Mouse (Mus musculus): ENCODE data around the gene Mrc2. TPM values are rescaled to one million over a fixed set of nuclear protein-coding genes. Genes with fewer than 3 reads are reported as not detected.
A peak's percentile ranks its signal among the peaks of the same experiment; 100 is the strongest.

Mrc2 gene
- polyA plus RNA-seq (2014; fragmentation: Nextera tagmentation; extraction: Ambion mirVana) = 14.6 and 14.7 TPM in 2 replicates

DNA sequence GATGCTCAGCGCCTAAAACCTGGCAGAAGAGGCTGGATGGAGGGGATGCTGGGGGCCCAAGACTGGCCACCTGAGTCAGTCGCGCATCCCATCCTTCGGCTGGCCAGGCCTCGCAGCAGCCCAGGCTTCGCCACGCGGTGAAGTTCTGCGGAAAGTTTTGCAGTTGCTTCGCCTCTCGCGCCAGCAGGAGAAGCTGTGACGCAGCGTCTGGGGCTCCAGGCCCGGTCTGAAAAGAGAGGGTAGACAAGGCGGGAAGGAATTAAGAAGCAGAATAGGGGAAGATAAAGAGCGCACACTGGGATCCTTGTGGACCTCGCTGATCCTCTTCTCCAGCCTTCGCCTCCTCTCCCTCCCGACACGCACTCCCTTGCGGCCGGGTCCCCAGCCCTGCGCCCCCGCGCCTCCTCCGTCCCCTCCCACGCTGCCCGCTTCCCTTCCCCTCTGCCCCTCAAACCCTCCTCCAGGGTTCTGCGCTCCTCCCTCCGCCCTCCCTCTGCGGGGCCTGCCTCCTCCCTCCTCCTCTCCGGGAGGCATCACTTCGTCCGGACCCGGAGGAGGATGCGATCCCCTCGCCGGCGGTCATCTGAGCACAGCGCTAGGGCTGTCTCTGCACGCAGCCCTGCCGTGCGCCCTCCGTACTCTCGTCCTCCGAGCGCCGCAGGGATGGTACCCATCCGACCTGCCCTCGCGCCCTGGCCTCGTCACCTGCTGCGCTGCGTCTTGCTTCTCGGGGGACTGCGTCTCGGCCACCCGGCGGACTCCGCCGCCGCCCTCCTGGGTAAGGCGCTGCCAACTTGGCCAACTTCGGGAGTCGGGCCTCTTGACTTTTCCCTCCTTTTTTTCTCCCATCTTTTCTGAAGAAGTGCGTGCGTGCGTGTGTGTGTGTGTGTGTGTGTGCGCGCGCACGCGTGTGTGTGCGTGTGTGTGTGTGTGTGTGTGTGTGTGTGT lies at the start of gene Mrc2:
TSS of gene Mrc2 (plus strand) at position 520 of the 948 bp plus-strand sequence.
- H3K9me3 ChIP-seq (ENCODE audit: control insufficient read depth, low read length) = no peaks in the 10 kb centered on the region
- peak within 1 kb of the TSS; percentile 96 for H3K9ac ChIP-seq (ENCODE audit: low read length)
- H3K4me3 ChIP-seq (ENCODE audit: low read depth, low read length) = peak within 1 kb of the TSS; percentile 78
- peaks cover 21% of the 10 kb centered on the region for H3K4me1 ChIP-seq (ENCODE audit: control insufficient read depth, insufficient read depth, low read length)
- DNase-seq (ENCODE audit: low spot score) (peak; percentile 85), ATAC-seq (ENCODE audit: insufficient number of reproducible peaks, low FRiP score, low TSS enrichment, low read depth) (peak; percentile 66)
- peak within 1 kb of the TSS; percentile 67 for H3K4me2 ChIP-seq (ENCODE audit: low read depth, severe bottlenecking)
- H3K36me3 ChIP-seq (ENCODE audit: control insufficient read depth, insufficient read depth, low read length) = no peaks in the 10 kb centered on the region; the same call in 1 of the 2 replicates
- 1% methylated on average over 69 of the region's 75 CpGs for WGBS
- no peaks in the 10 kb centered on the region for H3K27me3 ChIP-seq (ENCODE audit: control insufficient read depth, insufficient read depth, low read length)
- peak within 1 kb of the TSS; percentile 97 for H3K27ac ChIP-seq (replicated peaks; ENCODE audit: low read depth, low read length)

DNA sequence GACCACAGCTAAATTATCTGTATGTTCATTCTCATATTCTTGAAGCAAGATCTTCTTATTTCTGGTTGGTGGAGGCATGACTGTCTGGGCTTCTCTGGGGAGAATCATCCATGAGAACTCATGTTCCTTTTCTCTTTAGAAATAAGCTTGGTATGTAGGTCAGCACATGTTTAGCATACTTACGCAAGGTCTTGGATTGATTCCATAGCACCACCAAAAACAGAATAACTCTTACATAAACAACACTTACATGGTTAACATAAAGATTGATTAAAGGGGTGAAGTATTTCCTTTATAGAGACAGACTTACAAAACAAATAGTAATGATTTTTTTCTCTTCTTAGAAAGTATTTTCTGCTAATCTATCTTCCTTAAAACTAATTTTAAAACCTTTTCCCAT lies 46.1 kb upstream of the Mrc2 start:
- H3K9ac ChIP-seq (ENCODE audit: low read length) = no peak overlapping the region
- no peaks in the 10 kb centered on the region for H3K4me1 ChIP-seq (ENCODE audit: control insufficient read depth, insufficient read depth, low read length)
- DNase-seq (ENCODE audit: low spot score) (no peak), ATAC-seq (ENCODE audit: insufficient number of reproducible peaks, low FRiP score, low TSS enrichment, low read depth) (no peak)
- H3K36me3 ChIP-seq (ENCODE audit: control insufficient read depth, insufficient read depth, low read length) = peaks cover 10% of the 10 kb centered on the region; the same call in 1 of the 2 replicates
- no peak overlapping the region for H3K4me2 ChIP-seq (ENCODE audit: low read depth, severe bottlenecking)
- no peak overlapping the region for H3K27ac ChIP-seq (replicated peaks; ENCODE audit: low read depth, low read length)
- WGBS = 98% methylated on average over 1 of the region's 1 CpGs
- H3K9me3 ChIP-seq (ENCODE audit: control insufficient read depth, low read length) = no peaks in the 10 kb centered on the region
- no peak overlapping the region for H3K4me3 ChIP-seq (ENCODE audit: low read depth, low read length)
- H3K27me3 ChIP-seq (ENCODE audit: control insufficient read depth, insufficient read depth, low read length) = no peaks in the 10 kb centered on the region

GRCm38 (mm10) chr11:105246785-105247184 lies 45.7 kb upstream of the Mrc2 start:
- Histone ChIP-seq H3K36me3 (ENCODE audit: control insufficient read depth, insufficient read depth, low read length) (peaks cover 10% of the 10 kb centered on the region; the same call in 1 of the 2 replicates), H3K27ac (replicated peaks; ENCODE audit: low read depth, low read length) (no peak overlapping the region), H3K4me2 (ENCODE audit: low read depth, severe bottlenecking) (no peak overlapping the region), H3K4me3 (ENCODE audit: low read depth, low read length) (no peak overlapping the region), H3K27me3 (ENCODE audit: control insufficient read depth, insufficient read depth, low read length) (no peaks in the 10 kb centered on the region), H3K9me3 (ENCODE audit: control insufficient read depth, low read length) (no peaks in the 10 kb centered on the region), H3K4me1 (ENCODE audit: control insufficient read depth, insufficient read depth, low read length) (no peaks in the 10 kb centered on the region), H3K9ac (ENCODE audit: low read length) (no peak overlapping the region)
- no peak for ATAC-seq (ENCODE audit: insufficient number of reproducible peaks, low FRiP score, low TSS enrichment, low read depth)
- DNase-seq (ENCODE audit: low spot score) = no peak
- 94% methylated on average over 6 of the region's 6 CpGs for WGBS

- Histone ChIP-seq H3K27me3 (ENCODE audit: control insufficient read depth, insufficient read depth, low read length) (no peaks in the 10 kb centered on the region), H3K9ac (ENCODE audit: low read length) (no peak overlapping the region), H3K27ac (replicated peaks; ENCODE audit: low read depth, low read length) (no peak overlapping the region), H3K4me1 (ENCODE audit: control insufficient read depth, insufficient read depth, low read length) (no peaks in the 10 kb centered on the region), H3K4me3 (ENCODE audit: low read depth, low read length) (no peak overlapping the region), H3K36me3 (ENCODE audit: control insufficient read depth, insufficient read depth, low read length) (peaks cover 7% of the 10 kb centered on the region; the same call in 1 of the 2 replicates), H3K4me2 (ENCODE audit: low read depth, severe bottlenecking) (no peak overlapping the region), H3K9me3 (ENCODE audit: control insufficient read depth, low read length) (no peaks in the 10 kb centered on the region)
- ATAC-seq (ENCODE audit: insufficient number of reproducible peaks, low FRiP score, low TSS enrichment, low read depth) (no peak), DNase-seq (ENCODE audit: low spot score) (no peak)
- 92% methylated on average over 5 of the region's 5 CpGs for WGBS
These were observed 45.1 kb upstream of the Mrc2 start for GRCm38 (mm10) chr11:105247321-105247720.

GRCm38 (mm10) chr11:105259733-105260132 lies 32.7 kb upstream of the Mrc2 start:
- Histone ChIP-seq H3K4me3 (ENCODE audit: low read depth, low read length) (no peak overlapping the region), H3K9ac (ENCODE audit: low read length) (no peak overlapping the region), H3K36me3 (ENCODE audit: control insufficient read depth, insufficient read depth, low read length) (0 out of 2 replicates have a peak, but pooled peaks cover 6% of the 10 kb centered on the region), H3K4me2 (ENCODE audit: low read depth, severe bottlenecking) (no peak overlapping the region), H3K4me1 (ENCODE audit: control insufficient read depth, insufficient read depth, low read length) (no peaks in the 10 kb centered on the region), H3K27ac (replicated peaks; ENCODE audit: low read depth, low read length) (no peak overlapping the region), H3K9me3 (ENCODE audit: control insufficient read depth, low read length) (no peaks in the 10 kb centered on the region), H3K27me3 (ENCODE audit: control insufficient read depth, insufficient read depth, low read length) (no peaks in the 10 kb centered on the region)
- ATAC-seq (ENCODE audit: insufficient number of reproducible peaks, low FRiP score, low TSS enrichment, low read depth) = no peak
- DNase-seq (ENCODE audit: low spot score) = no peak
- 70% methylated on average over 3 of the region's 3 CpGs for WGBS

- no peak for ATAC-seq (ENCODE audit: insufficient number of reproducible peaks, low FRiP score, low TSS enrichment, low read depth)
- 81% methylated on average over 5 of the region's 5 CpGs for WGBS
- no peaks in the 10 kb centered on the region for H3K27me3 ChIP-seq (ENCODE audit: control insufficient read depth, insufficient read depth, low read length)
- no peaks in the 10 kb centered on the region for H3K4me1 ChIP-seq (ENCODE audit: control insufficient read depth, insufficient read depth, low read length)
- no peak overlapping the region for H3K27ac ChIP-seq (replicated peaks; ENCODE audit: low read depth, low read length)
- H3K9me3 ChIP-seq (ENCODE audit: control insufficient read depth, low read length) = no peaks in the 10 kb centered on the region
- DNase-seq (ENCODE audit: low spot score) = no peak
- H3K4me3 ChIP-seq (ENCODE audit: low read depth, low read length) = no peak overlapping the region
- H3K4me2 ChIP-seq (ENCODE audit: low read depth, severe bottlenecking) = no peak overlapping the region
- H3K36me3 ChIP-seq (ENCODE audit: control insufficient read depth, insufficient read depth, low read length) = 0 out of 2 replicates have a peak, but pooled peaks cover 7% of the 10 kb centered on the region
- no peak overlapping the region for H3K9ac ChIP-seq (ENCODE audit: low read length)
These were observed 31.3 kb upstream of the Mrc2 start for GRCm38 (mm10) chr11:105261116-105261515.

- no peaks in the 10 kb centered on the region for H3K9me3 ChIP-seq (ENCODE audit: control insufficient read depth, low read length)
- no peaks in the 10 kb centered on the region for H3K4me1 ChIP-seq (ENCODE audit: control insufficient read depth, insufficient read depth, low read length)
- 0 out of 2 replicates have a peak, but pooled peaks cover 7% of the 10 kb centered on the region for H3K36me3 ChIP-seq (ENCODE audit: control insufficient read depth, insufficient read depth, low read length)
- no peak overlapping the region for H3K27ac ChIP-seq (replicated peaks; ENCODE audit: low read depth, low read length)
- no peak overlapping the region for H3K4me2 ChIP-seq (ENCODE audit: low read depth, severe bottlenecking)
- WGBS = 66% methylated on average over 4 of the region's 4 CpGs
- H3K4me3 ChIP-seq (ENCODE audit: low read depth, low read length) = no peak overlapping the region
- DNase-seq (ENCODE audit: low spot score) (peak; percentile 34), ATAC-seq (ENCODE audit: insufficient number of reproducible peaks, low FRiP score, low TSS enrichment, low read depth) (no peak)
- H3K27me3 ChIP-seq (ENCODE audit: control insufficient read depth, insufficient read depth, low read length) = no peaks in the 10 kb centered on the region
- H3K9ac ChIP-seq (ENCODE audit: low read length) = no peak overlapping the region
These were observed 30.7 kb upstream of the Mrc2 start for GRCm38 (mm10) chr11:105261601-105262351.

- Histone ChIP-seq H3K27ac (replicated peaks; ENCODE audit: low read depth, low read length) (no peak overlapping the region), H3K27me3 (ENCODE audit: control insufficient read depth, insufficient read depth, low read length) (no peaks in the 10 kb centered on the region), H3K9me3 (ENCODE audit: control insufficient read depth, low read length) (no peaks in the 10 kb centered on the region), H3K9ac (ENCODE audit: low read length) (no peak overlapping the region), H3K36me3 (ENCODE audit: control insufficient read depth, insufficient read depth, low read length) (0 out of 2 replicates have a peak, but pooled peaks cover 2% of the 10 kb centered on the region), H3K4me1 (ENCODE audit: control insufficient read depth, insufficient read depth, low read length) (no peaks in the 10 kb centered on the region), H3K4me3 (ENCODE audit: low read depth, low read length) (no peak overlapping the region), H3K4me2 (ENCODE audit: low read depth, severe bottlenecking) (no peak overlapping the region)
- ATAC-seq (ENCODE audit: insufficient number of reproducible peaks, low FRiP score, low TSS enrichment, low read depth) (no peak), DNase-seq (ENCODE audit: low spot score) (no peak)
These were observed 27.9 kb upstream of the Mrc2 start for GRCm38 (mm10) chr11:105264506-105264905.

All from limb, embryonic 11.5 days (tissue).